Mouse (Mus musculus) naive thymus-derived CD4-positive, alpha-beta T cell, adult 2 months (primary cell): ENCODE results near the gene Polr3c.
"Not testable (repeated sequence)": the region's sequence is repeated elsewhere in the genome, so short reads cannot be mapped to it uniquely, and the experiment has no call there.

ENCODE experiments used
- DNase-seq: peaks from one replicate; pipeline ENCODE4 v3.0.0-alpha.2; 2011; ENCODE audit warnings: low read depth

The Polr3c gene

DNA sequence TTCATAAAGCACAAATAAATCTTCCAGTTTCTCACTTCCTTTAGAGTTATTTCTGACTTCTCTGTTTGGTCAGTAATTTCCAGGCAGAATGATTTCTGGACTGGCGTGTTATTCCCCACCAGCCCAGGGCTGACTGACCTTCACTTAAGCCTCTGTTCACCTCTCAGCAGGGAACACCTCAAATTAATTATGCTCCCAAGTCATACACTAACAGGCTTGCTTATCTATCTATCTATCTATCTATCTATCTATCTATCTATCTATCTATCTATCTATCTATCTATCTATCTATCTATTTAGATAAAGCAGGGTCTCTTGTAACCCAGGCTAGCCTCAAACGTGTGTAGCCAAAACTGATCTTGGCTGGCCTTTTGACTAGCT, 18.8 kb downstream of the Polr3c start:
- no peak for DNase-seq

DNA sequence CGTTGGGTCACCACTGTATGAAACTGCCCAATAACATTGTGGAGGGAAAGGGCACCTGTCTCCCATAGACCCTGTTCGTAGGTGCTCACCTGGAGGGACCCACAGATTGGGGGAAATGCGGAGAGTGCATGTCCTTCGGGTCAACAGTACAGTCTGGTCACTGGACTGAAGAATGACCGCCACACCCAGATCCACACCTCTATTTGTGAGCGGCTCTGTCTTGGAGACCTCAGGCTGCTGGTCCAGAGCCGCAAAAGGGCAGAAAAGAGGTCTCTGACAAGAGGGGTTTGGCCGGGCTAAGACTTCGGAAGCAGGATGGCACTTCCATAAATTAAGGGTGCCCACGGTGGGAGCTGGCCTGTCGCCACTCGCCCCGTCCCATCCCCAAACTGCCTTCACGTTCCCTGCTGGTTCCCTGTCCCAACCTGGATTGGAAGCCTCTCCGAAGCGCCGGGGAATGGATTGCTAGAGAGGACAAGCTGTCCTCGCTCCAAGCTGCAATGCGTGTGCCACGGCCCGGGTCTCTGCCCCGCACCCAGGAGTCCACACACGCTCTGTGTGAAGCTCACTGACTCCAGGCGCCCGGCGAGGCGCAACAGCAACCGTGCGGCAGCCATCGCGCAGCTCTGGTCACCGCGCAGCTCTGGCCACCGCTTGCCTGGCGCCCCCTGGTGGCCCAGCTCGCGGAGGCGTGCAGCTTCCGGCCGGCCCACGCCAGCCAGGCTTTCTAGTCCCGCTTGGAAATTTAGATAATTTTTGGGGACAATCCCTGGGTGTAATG, 19.3 kb downstream of the Polr3c start, which contains the start of gene Nudt17:
Nudt17 (minus strand) TSS at position 660 of the 781 bp plus-strand sequence.
- DNase-seq = peak; percentile 75

DNA sequence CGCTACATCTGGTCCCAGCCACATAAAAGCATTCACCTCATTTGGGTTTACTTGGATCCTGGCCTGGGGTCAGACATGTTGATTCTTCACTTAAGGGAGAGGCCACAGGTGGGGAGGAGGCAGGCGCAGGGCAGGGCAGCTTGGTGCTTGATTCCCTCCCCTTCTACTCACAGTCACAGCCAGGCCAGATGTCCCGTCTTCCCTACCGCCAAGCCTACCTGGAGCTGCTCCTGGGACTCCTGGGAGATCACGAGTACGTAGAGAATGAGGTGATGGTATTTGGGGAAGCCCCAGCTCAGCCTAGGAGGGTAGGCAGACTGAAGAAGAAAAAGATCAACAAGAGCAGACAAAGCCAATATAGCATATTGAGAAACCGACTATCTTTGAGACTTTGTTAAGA, 20.4 kb downstream of the Polr3c start:
- no peak for DNase-seq

DNA sequence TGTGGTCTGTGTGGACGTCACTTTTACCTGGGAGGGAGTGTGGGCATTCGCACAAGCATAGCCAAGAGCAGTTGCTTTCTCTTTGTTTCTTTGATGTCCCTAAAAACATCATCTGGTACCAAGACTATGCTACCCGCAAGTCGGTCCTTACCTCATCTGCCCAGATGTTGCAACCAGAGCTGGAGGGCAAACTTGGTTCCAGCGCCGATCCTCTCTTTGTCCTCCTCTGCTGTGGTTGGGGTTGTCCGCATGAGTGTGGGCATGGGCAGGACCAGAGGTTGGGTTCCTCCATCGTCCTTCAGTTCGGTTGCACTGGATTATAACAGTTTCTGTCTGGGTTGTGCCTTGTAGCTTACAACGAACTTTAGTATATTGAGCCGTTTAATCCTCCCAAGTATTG, 21.2 kb downstream of the Polr3c start:
- no peak for DNase-seq

DNA sequence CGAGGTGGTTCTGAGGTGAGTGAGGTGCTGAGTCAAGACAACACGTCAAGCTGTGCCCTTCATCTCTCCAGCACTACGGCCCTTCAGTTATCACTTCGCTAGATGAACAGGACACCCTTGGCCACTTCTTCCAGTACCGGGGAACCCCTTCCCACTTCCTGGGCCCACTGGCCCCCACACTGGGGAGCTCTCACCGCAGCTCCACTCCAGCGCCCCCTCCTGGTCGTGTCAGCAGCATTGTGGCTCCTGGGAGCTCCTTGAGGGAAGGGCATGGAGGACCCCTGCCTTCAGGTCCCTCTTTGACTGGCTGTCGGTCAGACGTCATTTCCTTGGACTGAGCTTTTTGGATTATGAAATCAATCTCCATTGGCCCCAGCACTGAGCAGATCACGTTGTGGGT, 22.6 kb downstream of the Polr3c start:
- DNase-seq = peak; percentile 46

DNA sequence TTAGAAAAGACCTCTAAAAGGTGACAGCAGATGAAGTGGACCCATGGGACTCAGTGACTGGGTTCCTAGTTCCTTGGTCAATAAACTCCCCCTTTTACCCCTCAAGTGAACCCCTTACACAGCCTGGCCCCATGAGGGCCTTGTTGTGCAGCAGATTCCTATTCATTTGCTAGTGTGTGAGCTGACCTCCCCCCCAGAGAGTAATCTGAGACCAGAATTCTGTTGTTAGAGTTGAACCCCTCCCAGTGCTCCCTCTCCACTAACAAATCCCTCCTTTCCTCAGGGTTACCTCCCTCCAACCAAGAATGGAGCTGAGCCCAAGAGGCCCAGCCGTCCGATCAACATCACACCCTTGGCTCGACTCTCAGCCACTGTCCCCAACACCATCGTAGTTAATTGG, 26.4 kb downstream of the Polr3c start:
- DNase-seq = no peak

DNA sequence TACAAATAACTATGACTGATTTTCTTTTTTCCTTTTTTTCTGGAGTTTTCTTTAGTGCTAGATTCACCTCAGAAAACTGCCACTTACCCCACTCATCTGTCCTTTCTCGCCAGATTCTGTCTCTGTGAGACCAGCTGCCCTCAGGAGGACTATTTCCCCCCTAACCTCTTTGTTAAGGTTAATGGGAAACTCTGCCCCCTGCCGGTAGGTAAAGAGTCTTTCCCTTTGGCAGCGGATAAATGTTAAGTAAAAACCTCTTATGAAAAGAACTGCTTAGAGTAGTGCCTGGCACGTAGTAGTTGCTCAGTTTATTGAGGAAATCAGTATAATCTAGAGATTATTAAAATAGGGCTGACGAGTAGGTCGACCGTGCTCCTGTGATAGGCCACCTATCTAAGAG, 27.1 kb downstream of the Polr3c start:
- peak; percentile 54 for DNase-seq

DNA sequence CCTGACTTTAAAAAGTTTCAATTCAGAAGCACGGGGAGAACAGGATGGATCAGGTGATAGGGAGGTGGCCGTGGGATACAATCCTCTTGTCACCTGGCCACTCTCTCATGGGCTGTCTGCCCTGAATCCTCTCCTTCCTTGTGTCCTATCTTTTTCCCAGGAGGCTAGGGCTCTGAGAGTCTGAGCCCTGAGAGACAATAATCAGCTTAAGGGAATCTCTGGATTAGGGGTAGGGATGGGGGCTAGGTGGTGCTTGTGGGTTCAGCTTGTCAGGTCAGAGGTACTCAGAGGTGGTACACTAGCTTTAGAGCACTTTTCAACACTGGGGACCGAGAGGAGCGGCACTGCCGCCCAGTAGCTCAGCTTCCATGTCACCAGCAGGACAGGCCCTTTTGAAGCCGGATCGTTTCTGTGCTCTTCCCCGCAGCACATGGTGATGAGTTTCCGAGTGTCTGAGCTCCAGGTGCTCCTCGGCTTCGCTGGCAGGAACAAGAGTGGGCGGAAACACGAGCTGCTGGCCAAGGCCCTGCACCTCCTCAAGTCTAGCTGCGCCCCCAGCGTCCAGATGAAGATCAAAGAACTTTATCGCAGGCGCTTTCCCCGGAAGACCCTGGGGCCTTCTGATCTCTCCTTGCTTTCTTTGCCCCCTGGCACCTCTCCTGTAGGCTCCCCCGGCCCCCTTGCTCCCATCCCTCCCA, 28.3 kb downstream of the Polr3c start:
- DNase-seq = no peak

DNA sequence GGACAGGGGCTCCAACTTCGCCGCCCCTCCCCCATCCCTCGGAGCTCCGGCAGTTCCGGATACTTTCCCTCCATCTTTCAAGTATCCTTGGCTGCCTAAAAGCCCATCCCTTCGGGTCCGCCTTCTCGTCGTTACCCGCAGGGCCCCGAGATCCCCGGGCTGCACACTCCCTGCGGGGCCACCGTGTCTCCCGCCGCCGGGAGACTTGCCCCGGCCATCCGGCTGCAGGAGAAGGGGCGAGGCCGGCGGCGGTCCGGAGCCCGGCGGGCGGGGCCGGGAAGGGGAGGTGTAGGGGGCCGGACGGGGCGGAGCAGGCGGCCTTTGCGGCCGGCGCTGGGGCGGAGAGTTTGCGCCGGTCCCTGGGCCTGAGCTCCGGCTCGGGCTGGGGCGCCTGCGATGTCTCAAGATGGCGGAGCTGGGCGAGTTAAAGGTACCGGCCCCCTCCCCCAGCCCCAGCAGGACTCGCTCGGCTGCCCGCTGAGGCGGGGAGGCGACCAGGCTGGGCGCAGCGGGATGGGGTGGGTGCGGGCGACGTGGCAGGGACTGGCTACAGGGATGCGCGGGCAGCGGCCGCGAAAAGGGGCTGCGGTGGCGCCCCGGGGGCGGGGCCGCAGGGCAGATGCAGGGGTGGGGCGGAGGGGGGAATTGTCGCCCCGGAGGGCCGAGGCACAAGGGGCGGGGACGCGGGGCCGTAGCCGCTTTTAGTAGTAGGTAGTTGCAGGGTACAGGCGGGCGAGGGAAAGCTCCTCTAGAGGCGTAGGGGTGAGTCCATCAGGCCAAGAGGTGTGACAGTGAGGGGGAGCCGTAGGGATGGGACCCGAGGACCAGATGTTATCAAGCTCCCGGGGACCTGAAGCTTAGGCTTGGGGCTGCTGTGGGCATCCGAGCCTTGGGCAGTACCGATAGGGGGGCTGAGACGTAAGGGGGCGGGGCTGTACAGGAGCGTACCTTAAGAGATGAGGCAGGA, 30.4 kb downstream of the Polr3c start:
- DNase-seq = peak; percentile 71

DNA sequence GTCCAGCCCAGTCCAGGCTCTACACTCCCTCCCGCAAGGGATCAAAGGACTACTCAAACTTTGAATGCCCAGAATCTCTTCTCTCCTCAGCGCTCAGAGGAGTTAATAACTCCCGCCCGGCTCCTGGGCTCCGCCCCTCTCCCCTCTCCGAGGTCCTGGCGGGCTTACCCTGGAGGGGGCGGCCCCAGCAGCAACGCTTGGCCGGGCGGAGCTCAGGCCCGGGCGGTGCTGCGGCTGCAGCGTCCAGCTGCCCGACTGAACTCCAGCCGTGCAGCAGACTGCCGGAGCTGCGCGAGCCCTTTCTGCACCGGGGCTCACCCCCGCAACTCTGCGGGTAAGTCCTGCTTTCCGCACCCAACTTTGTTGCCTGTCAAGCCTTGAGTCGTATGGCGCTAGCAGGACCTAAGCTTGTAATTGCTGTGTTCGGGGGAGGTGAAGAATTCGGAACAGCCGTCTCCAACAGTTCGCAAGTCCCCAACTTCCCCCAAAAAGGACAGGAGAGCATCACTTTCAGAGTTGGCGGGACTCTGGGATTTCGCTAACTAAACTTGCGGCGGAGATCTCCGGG, 31.1 kb downstream of the Polr3c start, which contains the start of gene Pias3:
Pias3 (plus strand) TSS at position 187 of the 568 bp plus-strand sequence.
- DNase-seq = peak; percentile 69

DNA sequence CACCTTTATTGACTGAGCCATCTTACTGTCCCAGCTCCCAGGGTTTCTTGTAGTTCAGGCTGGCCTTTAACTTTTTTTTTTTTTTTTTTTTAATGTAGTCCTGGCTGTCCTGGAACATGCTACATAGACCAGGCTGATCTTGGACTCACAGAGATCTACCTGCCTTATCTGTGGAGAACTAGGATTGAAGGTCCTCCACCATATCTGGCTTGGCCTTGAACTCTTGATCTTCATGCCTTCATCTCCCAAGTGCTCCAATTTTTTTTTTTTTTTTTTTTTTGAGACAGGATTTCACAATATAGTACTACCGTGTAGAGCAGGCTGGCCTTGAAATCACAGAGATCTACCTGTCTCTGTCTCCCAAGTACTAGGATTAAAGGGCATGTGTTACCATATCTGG, 33.8 kb downstream of the Polr3c start:
- DNase-seq = no peak

DNA sequence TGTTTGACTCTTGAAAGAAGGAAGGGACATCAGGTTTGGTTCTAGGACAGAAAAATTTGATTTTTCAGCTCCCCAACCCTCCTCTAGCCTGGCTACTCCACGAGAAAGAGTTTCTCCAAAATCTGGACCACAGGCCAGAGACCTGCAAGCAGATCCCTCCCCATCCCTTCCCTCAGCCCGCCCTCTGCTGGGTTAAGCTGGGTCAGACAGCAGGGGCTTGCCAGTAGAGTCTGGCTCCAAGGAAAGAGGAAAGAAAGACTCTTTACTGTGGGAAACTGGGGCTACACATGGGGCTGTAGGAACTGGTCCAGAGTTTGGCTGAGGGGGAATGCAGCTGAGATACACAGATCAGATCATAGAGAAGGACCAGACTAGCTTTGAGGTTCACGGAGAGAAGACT, 34.9 kb downstream of the Polr3c start:
- DNase-seq = no peak

DNA sequence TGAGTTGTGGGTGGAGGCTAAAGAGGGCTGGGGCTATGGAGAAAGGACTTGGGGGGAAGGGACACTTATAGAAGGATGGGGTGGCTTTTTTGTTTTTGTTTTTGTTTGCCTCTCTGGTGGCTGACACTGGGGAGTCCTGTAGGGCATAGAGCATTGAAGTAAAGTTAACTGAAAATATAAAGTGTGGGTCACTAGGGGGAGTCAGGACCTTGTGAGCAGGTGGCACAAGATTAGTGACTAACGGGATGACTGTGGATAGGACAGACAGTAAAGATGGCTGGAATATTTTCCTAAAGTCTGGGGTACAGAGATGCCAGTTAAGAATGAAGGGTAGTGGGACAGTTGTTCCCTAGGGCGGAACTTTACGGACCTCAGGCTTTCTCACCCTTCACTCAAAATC, 37.1 kb downstream of the Polr3c start:
- peak; percentile 46 for DNase-seq

DNA sequence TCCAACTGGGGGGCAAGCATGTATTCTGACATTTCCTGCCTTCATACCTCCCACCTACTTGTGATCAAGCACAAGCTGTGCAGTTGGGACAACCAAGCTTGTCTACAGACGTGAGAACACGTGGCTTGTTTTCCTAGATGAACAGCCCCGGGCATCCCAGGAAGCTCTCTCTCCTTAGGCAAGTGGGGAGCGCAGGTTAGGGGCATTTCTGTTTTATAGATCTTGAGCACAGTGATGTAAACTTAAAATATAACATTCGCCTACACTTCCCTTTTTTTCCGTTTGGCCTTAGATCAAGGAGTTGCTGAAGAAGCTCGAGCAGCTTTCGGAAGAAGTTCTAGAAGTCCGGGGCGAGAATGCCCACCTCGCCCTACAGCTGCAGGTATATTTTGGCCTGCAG, 38.6 kb downstream of the Polr3c start:
- DNase-seq = no peak

DNA sequence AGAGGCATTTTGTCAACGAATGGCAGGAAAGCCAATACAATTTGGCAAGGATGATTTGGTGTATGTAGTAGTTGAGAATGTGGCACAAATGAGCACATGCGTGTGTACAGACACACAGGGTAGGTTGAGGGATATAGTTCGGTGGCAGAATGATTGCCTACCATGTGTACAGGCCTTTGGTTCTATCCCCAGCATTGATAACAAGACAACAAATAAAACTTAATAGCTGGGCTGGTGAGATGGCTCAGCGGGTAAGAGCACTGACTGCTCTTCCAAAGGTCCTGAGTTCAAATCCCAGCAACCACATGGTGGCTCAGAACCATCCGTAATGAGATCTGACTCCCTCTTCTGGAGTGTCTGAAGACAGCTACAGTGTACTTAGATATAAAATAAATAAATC, 41.4 kb downstream of the Polr3c start:
- DNase-seq = not testable (repeated sequence)

DNA sequence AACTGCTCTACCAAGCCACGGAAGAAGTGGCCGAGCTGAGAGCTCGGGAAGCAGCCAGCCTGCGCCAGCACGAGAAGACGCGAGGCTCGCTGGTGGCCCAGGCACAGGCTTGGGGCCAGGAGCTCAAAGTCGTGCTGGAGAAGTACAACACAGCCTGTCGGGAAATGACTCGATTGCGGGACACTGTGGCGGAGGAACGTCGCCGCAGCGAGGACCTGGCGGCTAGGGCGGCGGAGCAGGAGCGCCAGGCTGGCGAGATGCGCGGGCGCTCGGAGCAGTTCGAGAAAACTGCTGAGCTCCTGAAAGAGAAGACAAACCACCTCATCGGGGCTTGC, 42.6 kb downstream of the Polr3c start:
- no peak for DNase-seq

DNA sequence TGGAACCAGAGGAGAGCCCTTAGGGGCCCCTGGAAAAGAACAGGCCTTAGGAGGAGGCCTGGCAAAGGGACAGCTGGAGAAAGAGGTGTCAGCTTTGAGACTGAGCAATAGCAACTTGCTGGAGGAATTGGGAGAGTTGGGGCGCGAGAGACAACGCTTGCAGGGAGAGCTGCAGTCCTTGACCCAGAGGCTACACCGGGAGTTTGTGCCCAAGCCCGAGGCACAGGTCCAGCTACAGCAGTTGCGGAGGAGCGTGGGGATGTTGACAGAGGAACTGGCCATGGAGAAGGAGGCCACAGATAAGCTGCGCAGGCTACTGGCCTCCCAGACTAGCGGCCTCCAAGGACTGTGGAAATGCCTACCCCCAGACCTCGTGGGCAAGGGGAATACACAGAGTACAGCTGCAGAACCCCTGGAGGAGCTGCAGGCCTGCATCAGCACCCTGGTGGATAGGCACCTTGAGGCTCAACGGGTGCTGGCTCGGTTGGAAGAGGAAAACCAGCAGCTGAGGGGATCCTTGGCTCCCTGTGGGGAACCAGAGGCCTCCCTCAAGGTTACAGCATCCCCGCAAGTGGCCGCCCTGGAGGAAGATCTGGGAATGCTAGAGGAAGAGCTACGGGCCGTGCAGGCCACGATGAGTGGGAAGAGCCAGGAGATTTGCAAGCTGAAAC, 43.1 kb downstream of the Polr3c start:
- DNase-seq = no peak

DNA sequence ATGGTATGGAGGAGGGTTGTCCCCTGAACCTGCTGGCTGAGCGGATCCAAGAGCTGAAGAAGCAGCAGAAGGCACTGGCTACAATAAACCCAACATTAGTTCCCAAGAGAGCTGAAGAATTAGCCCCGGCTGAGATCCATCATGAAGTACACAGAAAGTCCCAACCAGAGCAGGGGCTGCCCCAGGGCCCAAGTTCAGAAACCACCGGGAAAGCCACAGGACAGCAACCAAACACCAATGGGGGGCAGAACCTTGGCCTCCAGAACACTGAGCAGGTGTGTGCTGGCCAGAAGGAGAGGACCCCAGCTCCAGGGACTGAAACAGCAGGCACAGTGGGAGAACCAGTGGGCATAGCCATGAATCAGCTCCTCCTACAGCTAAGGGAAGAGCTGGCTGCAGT, 43.9 kb downstream of the Polr3c start:
- no peak for DNase-seq

DNA sequence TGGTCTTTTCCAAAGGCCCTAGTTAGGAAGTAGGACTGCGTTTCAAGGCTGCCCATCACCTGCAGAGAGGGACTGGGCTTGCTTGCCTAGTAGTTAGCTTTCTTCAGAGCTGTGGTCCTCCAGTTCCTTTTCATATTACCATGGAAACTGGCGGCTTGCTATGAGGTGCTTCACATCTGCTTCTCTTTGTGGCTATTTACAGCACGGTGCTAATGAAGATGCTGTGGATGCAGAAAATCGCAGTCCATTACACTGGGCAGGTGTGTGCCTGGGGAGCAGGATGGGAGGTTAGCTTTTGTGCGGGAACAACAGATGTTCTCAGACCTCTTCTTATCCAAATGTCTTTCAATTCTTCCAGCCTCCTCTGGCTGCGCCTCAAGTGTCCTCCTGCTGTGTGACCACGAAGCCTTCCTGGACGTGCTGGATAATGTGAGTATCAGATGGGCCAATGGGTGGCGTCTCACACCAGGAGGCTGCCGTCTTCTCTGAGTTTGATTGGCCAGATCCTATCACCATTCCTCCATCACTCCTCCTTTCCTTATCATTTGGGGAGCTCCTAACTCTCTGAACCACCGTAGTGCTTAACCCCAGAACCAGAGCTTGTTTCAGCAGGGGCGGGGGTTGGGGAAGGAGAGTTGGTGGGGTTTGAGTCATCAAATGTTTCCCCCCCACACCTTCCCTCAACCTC, 47.0 kb downstream of the Polr3c start:
- DNase-seq = no peak

DNA sequence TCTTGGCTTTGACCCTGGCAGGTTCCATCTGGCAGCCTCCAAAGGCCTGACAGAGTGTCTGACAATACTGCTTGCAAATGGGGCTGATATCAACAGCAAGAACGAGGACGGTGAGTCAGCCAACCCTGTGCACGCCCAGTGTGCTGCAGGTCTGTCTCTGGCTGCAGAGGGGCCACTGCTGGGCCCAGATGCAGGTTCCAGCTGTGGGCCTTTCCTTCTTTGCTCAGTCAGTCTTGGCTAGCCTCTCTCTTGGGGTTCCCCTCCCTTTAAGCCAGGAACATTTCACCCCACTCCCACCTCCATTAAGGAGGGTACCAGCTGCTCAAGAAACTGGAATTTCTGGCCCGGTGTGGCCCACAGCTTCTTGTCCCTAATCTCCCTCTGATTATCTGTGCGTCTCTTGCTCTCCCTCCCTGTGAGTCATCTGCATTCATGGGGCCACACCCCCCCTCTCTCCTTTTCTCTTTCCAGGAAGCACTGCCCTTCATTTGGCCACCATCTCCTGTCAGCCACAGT, 48.2 kb downstream of the Polr3c start:
- no peak for DNase-seq

DNA sequence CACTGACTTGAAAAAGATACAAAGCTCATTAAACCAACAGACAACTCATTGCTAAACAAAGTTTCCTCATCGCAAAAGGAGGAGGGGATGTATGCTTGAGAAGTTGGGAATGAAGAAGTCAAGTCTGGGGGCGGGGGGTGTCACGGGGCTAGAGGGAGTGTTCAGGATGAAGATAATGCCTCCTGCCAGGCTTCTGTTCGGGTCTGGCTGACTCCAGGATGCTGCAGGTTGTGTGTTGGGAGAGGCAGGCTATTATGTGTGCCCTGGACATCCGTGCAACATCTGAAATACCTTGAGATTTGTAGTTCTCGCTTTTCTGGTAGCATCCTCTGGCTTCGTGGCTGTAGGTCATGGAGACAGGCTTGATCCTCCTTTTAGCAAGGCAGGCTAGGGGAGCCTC, 49.0 kb downstream of the Polr3c start:
- DNase-seq = no peak
